Mouse (Mus musculus) embryonic facial prominence, embryonic 10.5 days (tissue): ENCODE data around the gene 4933416C03Rik. TPM values are rescaled to one million over a fixed set of nuclear protein-coding genes. Genes with fewer than 3 reads are reported as not detected.

Source experiments
- polyA plus RNA-seq: library from polyadenylated mRNA; unstranded; fragments of >200 nt; fragmentation: Nextera tagmentation; extraction: Ambion mirVana; gene quantifications from 2 replicates; pipeline ENCODE4 v1.2.1, GENCODE M21; 2016

Gene 4933416C03Rik
- polyA plus RNA-seq, 1 experiment from 2014 or later: not detected

Other genes starting within 250 kb of the 4933416C03Rik start
- gene Ptprr, start 95.7 kb downstream of the 4933416C03Rik start, polyA plus RNA-seq: 0.85 and 0.97 TPM in 2 replicates
- 1.9 and 2.0 TPM in 2 replicates for gene Ptprb, start 161.6 kb upstream of the 4933416C03Rik start, polyA plus RNA-seq